Mouse (Mus musculus): ENCODE results near the gene Lce1k. TPM values are rescaled to one million over a fixed set of nuclear protein-coding genes. Genes with fewer than 3 reads are reported as not detected.
"Not testable (repeated sequence)": the region's sequence is repeated elsewhere in the genome, so short reads cannot be mapped to it uniquely, and the experiment has no call there.

Lce1k gene
- not detected in 2 replicates for polyA plus RNA-seq (2014; fragmentation: Nextera tagmentation; extraction: Ambion mirVana)

- H3K9ac ChIP-seq (ENCODE audit: low read length), result no peak within 1 kb of the TSS
- no peaks in the 10 kb centered on the region for H3K36me3 ChIP-seq (ENCODE audit: control insufficient read depth, insufficient read depth, low read length)
- DNase-seq (ENCODE audit: low spot score) (no peak), ATAC-seq (ENCODE audit: insufficient read depth, low FRiP score, low TSS enrichment) (no peak)
- no peak within 1 kb of the TSS for H3K27ac ChIP-seq (ENCODE audit: low read depth, low read length)
- no peaks in the 10 kb centered on the region for H3K27me3 ChIP-seq (ENCODE audit: control insufficient read depth, insufficient read depth, low read length)
- no peak within 1 kb of the TSS for H3K4me3 ChIP-seq (ENCODE audit: low read depth, low read length)
- no peaks in the 10 kb centered on the region for H3K9me3 ChIP-seq (ENCODE audit: control insufficient read depth, low read length)
- no peaks in the 10 kb centered on the region for H3K4me1 ChIP-seq (ENCODE audit: control insufficient read depth, insufficient read depth, low read length)
- no peak within 1 kb of the TSS for H3K4me2 ChIP-seq (ENCODE audit: low read depth)
These were observed at the start of gene Lce1k for GRCm38 (mm10) chr3:92807791-92808190. TSS of gene Lce1k (minus strand) at chr3:92807891.

- no peak within 1 kb of the TSS for H3K27ac ChIP-seq (ENCODE audit: low read depth, low read length)
- H3K4me2 ChIP-seq (ENCODE audit: low read depth), result no peak within 1 kb of the TSS
- no peak for ATAC-seq (ENCODE audit: insufficient read depth, low FRiP score, low TSS enrichment)
- no peaks in the 10 kb centered on the region for H3K36me3 ChIP-seq (ENCODE audit: control insufficient read depth, insufficient read depth, low read length)
- 83% methylated on average over 3 of the region's 3 CpGs for WGBS
- H3K9ac ChIP-seq (ENCODE audit: low read length), result no peak within 1 kb of the TSS
- DNase-seq (ENCODE audit: low spot score), result no peak
- H3K4me1 ChIP-seq (ENCODE audit: control insufficient read depth, insufficient read depth, low read length), result no peaks in the 10 kb centered on the region
- no peak within 1 kb of the TSS for H3K4me3 ChIP-seq (ENCODE audit: low read depth, low read length)
- H3K27me3 ChIP-seq (ENCODE audit: control insufficient read depth, insufficient read depth, low read length), result no peaks in the 10 kb centered on the region
- no peaks in the 10 kb centered on the region for H3K9me3 ChIP-seq (ENCODE audit: control insufficient read depth, low read length)
These were observed 43.5 kb upstream of the Lce1k start, which contains the start of gene Lce1l for GRCm38 (mm10) chr3:92851186-92851585. TSS of gene Lce1l (minus strand) at chr3:92851286.

GRCm38 (mm10) chr3:92827108-92827507 lies 19.4 kb upstream of the Lce1k start, which contains the start of gene Kprp:
TSS of gene Kprp (minus strand) at chr3:92827247.
- H3K4me3 ChIP-seq (ENCODE audit: low read depth, low read length), result no peak within 1 kb of the TSS
- no peak for ATAC-seq (ENCODE audit: insufficient read depth, low FRiP score, low TSS enrichment)

GRCm38 (mm10) chr3:92825808-92826207 lies 18.1 kb upstream of the Lce1k start:
- Histone ChIP-seq H3K9me3 (ENCODE audit: control insufficient read depth, low read length) (no peaks in the 10 kb centered on the region), H3K9ac (ENCODE audit: low read length) (no peak overlapping the region), H3K36me3 (ENCODE audit: control insufficient read depth, insufficient read depth, low read length) (no peaks in the 10 kb centered on the region), H3K4me3 (ENCODE audit: low read depth, low read length) (no peak overlapping the region), H3K27ac (ENCODE audit: low read depth, low read length) (no peak overlapping the region), H3K27me3 (ENCODE audit: control insufficient read depth, insufficient read depth, low read length) (no peaks in the 10 kb centered on the region), H3K4me1 (ENCODE audit: control insufficient read depth, insufficient read depth, low read length) (no peaks in the 10 kb centered on the region), H3K4me2 (ENCODE audit: low read depth) (no peak overlapping the region)
- no peak for ATAC-seq (ENCODE audit: insufficient read depth, low FRiP score, low TSS enrichment)
- 36% methylated on average over 1 of the region's 1 CpGs for WGBS
- no peak for DNase-seq (ENCODE audit: low spot score)

More at GRCm38 (mm10) chr3:92827108-92827507, 19.4 kb upstream of the Lce1k start, which contains the start of gene Kprp:
- H3K27ac ChIP-seq (ENCODE audit: low read depth, low read length), result no peak within 1 kb of the TSS
- WGBS, result 58% methylated on average over 1 of the region's 1 CpGs
- no peak within 1 kb of the TSS for H3K4me2 ChIP-seq (ENCODE audit: low read depth)
- no peaks in the 10 kb centered on the region for H3K36me3 ChIP-seq (ENCODE audit: control insufficient read depth, insufficient read depth, low read length)
- no peaks in the 10 kb centered on the region for H3K9me3 ChIP-seq (ENCODE audit: control insufficient read depth, low read length)
- DNase-seq (ENCODE audit: low spot score), result no peak
- H3K27me3 ChIP-seq (ENCODE audit: control insufficient read depth, insufficient read depth, low read length), result no peaks in the 10 kb centered on the region
- H3K9ac ChIP-seq (ENCODE audit: low read length), result no peak within 1 kb of the TSS
- no peaks in the 10 kb centered on the region for H3K4me1 ChIP-seq (ENCODE audit: control insufficient read depth, insufficient read depth, low read length)

- 92% methylated on average over 2 of the region's 2 CpGs for WGBS
- not testable (repeated sequence) for H3K36me3 ChIP-seq (ENCODE audit: control insufficient read depth, insufficient read depth, low read length); H3K9ac ChIP-seq (ENCODE audit: low read length); H3K27ac ChIP-seq (ENCODE audit: low read depth, low read length); H3K4me1 ChIP-seq (ENCODE audit: control insufficient read depth, insufficient read depth, low read length); H3K27me3 ChIP-seq (ENCODE audit: control insufficient read depth, insufficient read depth, low read length); DNase-seq (ENCODE audit: low spot score); H3K4me2 ChIP-seq (ENCODE audit: low read depth); H3K9me3 ChIP-seq (ENCODE audit: control insufficient read depth, low read length); H3K4me3 ChIP-seq (ENCODE audit: low read depth, low read length); ATAC-seq (ENCODE audit: insufficient read depth, low FRiP score, low TSS enrichment)
These were observed 8.3 kb upstream of the Lce1k start for GRCm38 (mm10) chr3:92816036-92816435.

GRCm38 (mm10) chr3:92815581-92815980 lies 7.9 kb upstream of the Lce1k start:
- WGBS, result 91% methylated on average over 3 of the region's 3 CpGs
- Histone ChIP-seq H3K27me3 (ENCODE audit: control insufficient read depth, insufficient read depth, low read length) (no peaks in the 10 kb centered on the region), H3K9me3 (ENCODE audit: control insufficient read depth, low read length) (no peaks in the 10 kb centered on the region), H3K9ac (ENCODE audit: low read length) (no peak overlapping the region), H3K4me3 (ENCODE audit: low read depth, low read length) (no peak overlapping the region), H3K4me2 (ENCODE audit: low read depth) (no peak overlapping the region), H3K4me1 (ENCODE audit: control insufficient read depth, insufficient read depth, low read length) (no peaks in the 10 kb centered on the region), H3K27ac (ENCODE audit: low read depth, low read length) (no peak overlapping the region), H3K36me3 (ENCODE audit: control insufficient read depth, insufficient read depth, low read length) (no peaks in the 10 kb centered on the region)
- DNase-seq (ENCODE audit: low spot score) (no peak), ATAC-seq (ENCODE audit: insufficient read depth, low FRiP score, low TSS enrichment) (no peak)

- Histone ChIP-seq H3K4me2 (ENCODE audit: low read depth) (no peak within 1 kb of the TSS), H3K9me3 (ENCODE audit: control insufficient read depth, low read length) (no peaks in the 10 kb centered on the region), H3K4me3 (ENCODE audit: low read depth, low read length) (no peak within 1 kb of the TSS), H3K9ac (ENCODE audit: low read length) (no peak within 1 kb of the TSS), H3K27me3 (ENCODE audit: control insufficient read depth, insufficient read depth, low read length) (no peaks in the 10 kb centered on the region), H3K36me3 (ENCODE audit: control insufficient read depth, insufficient read depth, low read length) (no peaks in the 10 kb centered on the region), H3K27ac (ENCODE audit: low read depth, low read length) (no peak within 1 kb of the TSS), H3K4me1 (ENCODE audit: control insufficient read depth, insufficient read depth, low read length) (no peaks in the 10 kb centered on the region)
- WGBS, result 83% methylated on average over 1 of the region's 1 CpGs
- ATAC-seq (ENCODE audit: insufficient read depth, low FRiP score, low TSS enrichment), result no peak
- no peak for DNase-seq (ENCODE audit: low spot score)
These were observed 17.3 kb downstream of the Lce1k start, which contains the start of gene Lce1j for GRCm38 (mm10) chr3:92790414-92790813. TSS of gene Lce1j (minus strand) at chr3:92790514.

- no peak within 1 kb of the TSS for H3K4me2 ChIP-seq (ENCODE audit: low read depth)
- no peak within 1 kb of the TSS for H3K4me3 ChIP-seq (ENCODE audit: low read depth, low read length)
- no peaks in the 10 kb centered on the region for H3K4me1 ChIP-seq (ENCODE audit: control insufficient read depth, insufficient read depth, low read length)
- no peak within 1 kb of the TSS for H3K9ac ChIP-seq (ENCODE audit: low read length)
- H3K9me3 ChIP-seq (ENCODE audit: control insufficient read depth, low read length), result no peaks in the 10 kb centered on the region
- no peaks in the 10 kb centered on the region for H3K36me3 ChIP-seq (ENCODE audit: control insufficient read depth, insufficient read depth, low read length)
- 85% methylated on average over 1 of the region's 1 CpGs for WGBS
- ATAC-seq (ENCODE audit: insufficient read depth, low FRiP score, low TSS enrichment) (no peak), DNase-seq (ENCODE audit: low spot score) (no peak)
- H3K27ac ChIP-seq (ENCODE audit: low read depth, low read length), result no peak within 1 kb of the TSS
- no peaks in the 10 kb centered on the region for H3K27me3 ChIP-seq (ENCODE audit: control insufficient read depth, insufficient read depth, low read length)
These were observed 28.9 kb downstream of the Lce1k start, which contains the start of gene Lce1i for GRCm38 (mm10) chr3:92778799-92779198. TSS of gene Lce1i (minus strand) at chr3:92778899.

- Histone ChIP-seq H3K4me3 (ENCODE audit: low read depth, low read length) (no peak overlapping the region), H3K36me3 (ENCODE audit: control insufficient read depth, insufficient read depth, low read length) (no peaks in the 10 kb centered on the region), H3K9me3 (ENCODE audit: control insufficient read depth, low read length) (no peaks in the 10 kb centered on the region), H3K4me1 (ENCODE audit: control insufficient read depth, insufficient read depth, low read length) (no peaks in the 10 kb centered on the region), H3K27ac (ENCODE audit: low read depth, low read length) (no peak overlapping the region), H3K27me3 (ENCODE audit: control insufficient read depth, insufficient read depth, low read length) (no peaks in the 10 kb centered on the region), H3K4me2 (ENCODE audit: low read depth) (no peak overlapping the region), H3K9ac (ENCODE audit: low read length) (no peak overlapping the region)
- ATAC-seq (ENCODE audit: insufficient read depth, low FRiP score, low TSS enrichment) (no peak), DNase-seq (ENCODE audit: low spot score) (no peak)
- WGBS, result 23% methylated on average over 3 of the region's 3 CpGs
These were observed 36.1 kb downstream of the Lce1k start for GRCm38 (mm10) chr3:92771573-92771972.

Measured in neural tube, embryonic 11.5 days (tissue).